Mouse (Mus musculus): ENCODE measurements around the gene Ncam1. TPM values are rescaled to one million over a fixed set of nuclear protein-coding genes. Genes with fewer than 3 reads are reported as not detected.

The Ncam1 gene
- total RNA-seq, 2 experiments from 2014 or later, result 226 to 251 TPM

DNA sequence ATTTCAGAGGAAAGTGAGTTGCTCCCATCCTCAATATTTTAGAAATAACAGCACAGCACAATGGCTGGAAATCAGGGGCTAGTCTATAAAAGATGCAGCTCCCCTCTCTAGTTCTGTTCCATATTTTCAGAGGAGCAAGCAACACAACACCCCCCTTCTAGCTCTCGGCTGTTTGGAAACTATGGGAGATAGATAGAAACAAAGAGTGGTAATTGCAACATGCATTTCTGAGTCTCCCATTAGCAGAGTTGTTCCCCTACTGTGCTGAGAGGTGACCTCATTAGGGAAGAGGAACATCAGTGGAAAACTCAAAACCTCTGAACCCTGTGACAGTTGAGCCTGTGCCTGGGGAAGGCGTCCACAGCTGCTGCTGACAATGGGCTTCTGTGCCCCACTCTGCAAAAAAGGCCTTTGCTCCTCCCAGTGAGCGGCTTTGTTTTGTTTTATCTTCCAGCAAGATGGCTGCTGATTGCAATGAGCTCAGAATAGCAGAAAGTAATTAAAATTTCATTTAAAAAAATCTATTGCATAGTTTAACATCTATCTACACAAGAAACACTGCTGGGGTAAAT lies 174.7 kb downstream of the Ncam1 start:
- DNase-seq (ENCODE audit: low spot score in 2 of 2), result no peak

GRCm38 (mm10) chr9:49622928-49623676 lies 175.6 kb downstream of the Ncam1 start:
- DNase-seq (ENCODE audit: low spot score in 2 of 2), result no peak

- no peak for DNase-seq (ENCODE audit: low spot score in 2 of 2)
These were observed 177.0 kb downstream of the Ncam1 start for GRCm38 (mm10) chr9:49621691-49622090.

- peak; percentile 36 to 57 for DNase-seq (ENCODE audit: low spot score in 2 of 2)
These were observed 179.9 kb downstream of the Ncam1 start for GRCm38 (mm10) chr9:49618699-49619392.

DNA sequence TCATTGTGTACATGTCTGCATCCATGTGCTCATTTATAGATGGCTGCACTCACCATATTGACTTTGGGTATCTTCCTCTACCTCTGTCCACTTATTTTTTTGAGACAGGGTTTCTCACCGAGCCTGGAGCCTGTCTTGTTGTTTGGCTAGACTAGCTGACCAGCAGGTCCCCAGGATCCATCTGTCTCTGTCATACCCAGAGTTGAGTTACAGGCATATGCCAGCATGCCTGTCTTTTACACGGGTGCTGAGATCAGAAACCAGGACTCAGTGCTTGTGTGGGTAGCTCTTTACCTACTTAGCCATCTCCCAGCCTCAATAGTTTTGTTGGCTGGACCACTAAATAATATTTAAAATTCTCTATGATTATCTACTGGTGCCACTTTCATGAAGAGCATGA lies 180.5 kb downstream of the Ncam1 start:
- no peak for DNase-seq (ENCODE audit: low spot score in 2 of 2)

- peak; percentile 51 to 57 for DNase-seq (ENCODE audit: low spot score in 2 of 2)
These were observed 181.5 kb downstream of the Ncam1 start for GRCm38 (mm10) chr9:49617216-49617615.

- DNase-seq (ENCODE audit: low spot score in 2 of 2), result no peak
These were observed 186.3 kb downstream of the Ncam1 start for GRCm38 (mm10) chr9:49612387-49612786.

DNA sequence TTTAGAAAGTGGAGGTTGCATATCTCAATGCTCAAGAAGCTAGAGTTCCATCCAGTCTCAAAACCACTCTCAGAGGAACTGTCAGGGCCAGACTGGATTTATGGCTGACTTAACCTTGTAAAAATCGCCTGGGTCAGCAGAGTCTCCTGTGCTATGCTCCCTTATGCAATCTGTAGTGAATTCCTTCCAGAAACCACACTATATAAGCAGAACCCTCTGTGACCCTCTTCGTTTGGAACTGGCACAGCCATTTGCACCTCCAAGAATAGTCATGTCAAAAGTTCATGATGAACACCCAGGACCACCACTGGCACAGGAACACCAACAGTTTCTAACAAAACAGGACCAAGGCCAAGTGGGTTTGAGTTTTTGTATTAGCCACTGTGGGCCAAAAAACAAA lies 190.5 kb downstream of the Ncam1 start:
- no peak for DNase-seq (ENCODE audit: low spot score in 2 of 2)

- DNase-seq (ENCODE audit: low spot score in 2 of 2), result no peak
These were observed 192.0 kb downstream of the Ncam1 start for GRCm38 (mm10) chr9:49606717-49607116.

DNA sequence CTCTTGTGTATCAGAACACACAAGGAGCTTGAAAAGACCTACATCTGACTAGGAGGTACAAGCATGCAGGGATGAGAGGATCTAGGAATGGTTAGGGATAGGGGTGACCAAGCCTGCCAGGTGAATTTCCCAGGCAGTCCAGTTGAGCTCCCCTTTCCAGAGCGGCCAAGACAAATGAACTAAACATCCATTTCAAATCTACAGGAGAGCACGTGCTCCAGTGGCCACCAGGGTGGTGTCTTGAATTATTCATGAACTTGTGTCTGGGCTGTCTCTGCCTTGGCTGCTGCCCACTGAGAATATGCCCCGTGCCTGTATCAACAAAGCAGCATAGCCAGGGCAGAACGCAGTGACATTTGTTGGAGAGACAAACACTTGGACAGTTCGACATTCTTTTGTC lies 192.4 kb downstream of the Ncam1 start:
- no peak for DNase-seq (ENCODE audit: low spot score in 2 of 2)

DNA sequence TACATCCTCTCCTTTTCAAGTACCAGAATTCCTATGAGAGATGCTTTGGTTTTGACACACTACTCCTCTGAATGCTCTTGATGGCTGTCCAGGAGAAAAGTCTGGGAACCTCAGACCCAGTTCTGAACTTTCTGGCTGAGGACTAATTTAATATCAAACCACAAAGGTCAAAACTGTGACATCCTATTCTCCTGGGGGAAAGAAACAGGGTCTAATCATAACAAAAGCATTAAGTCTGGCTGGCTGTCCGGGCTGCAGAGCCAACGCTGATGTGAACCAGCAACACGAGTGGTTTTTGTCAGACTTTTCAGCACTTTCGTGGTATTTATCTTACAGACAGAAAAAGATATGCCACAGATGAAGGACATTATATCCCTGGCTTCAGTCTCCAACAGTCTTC lies 192.9 kb downstream of the Ncam1 start:
- DNase-seq (ENCODE audit: low spot score in 2 of 2), result no peak

- no peak for DNase-seq (ENCODE audit: low spot score in 2 of 2)
These were observed 193.4 kb downstream of the Ncam1 start for GRCm38 (mm10) chr9:49605351-49605750.

DNA sequence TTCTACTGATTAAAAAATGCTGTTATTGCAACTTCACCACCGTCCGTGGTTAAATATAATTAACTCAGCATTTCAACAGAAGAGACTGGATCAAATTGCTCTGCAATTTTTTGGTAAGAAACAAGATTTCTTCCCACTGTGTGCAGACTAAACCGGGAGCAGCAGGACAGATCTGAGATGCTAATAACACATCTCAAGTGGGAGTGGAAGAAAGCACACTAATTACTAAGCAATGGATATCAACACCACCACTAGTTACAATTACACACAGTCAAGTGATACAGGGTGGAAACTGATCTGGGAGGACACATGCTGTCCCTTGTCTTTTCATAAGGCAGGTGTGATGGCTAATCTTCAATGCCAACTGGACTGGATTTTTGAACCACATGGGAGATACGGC lies 197.5 kb downstream of the Ncam1 start:
- no peak for DNase-seq (ENCODE audit: low spot score in 2 of 2)

DNA sequence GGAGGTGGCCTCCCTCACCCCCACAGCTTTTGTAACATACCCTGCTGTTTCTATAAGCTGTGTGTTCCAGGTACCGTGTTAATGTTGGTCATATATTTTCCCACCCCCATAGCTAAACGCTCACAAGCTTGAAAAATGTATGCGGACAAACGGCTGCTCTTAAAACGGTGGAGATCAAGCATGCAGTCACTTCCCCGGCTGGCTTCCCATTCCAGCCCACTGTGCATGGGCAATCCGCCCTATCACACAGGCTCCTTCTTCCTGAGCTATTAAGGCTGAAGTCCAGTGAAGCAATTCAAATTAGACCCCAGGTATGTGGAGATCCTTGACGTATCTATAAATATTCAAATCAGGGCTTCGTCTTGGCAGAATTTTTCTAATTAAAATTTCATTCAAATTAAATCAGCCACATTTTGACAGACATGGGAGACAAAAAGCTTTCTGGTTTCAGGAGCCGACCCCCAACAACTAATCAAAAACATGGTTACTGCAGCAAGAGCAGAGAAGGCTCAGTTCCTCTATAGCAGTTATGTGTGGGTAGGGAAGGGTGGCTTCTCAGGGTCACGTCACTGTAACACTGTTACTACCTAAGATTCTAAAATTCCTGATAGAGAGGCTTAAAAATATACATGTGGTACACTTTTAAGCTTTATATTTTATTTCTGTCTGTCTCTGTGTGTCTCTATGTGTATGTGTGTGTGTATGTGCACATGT lies 202.9 kb downstream of the Ncam1 start:
- no peak for DNase-seq (ENCODE audit: low spot score in 2 of 2)

DNA sequence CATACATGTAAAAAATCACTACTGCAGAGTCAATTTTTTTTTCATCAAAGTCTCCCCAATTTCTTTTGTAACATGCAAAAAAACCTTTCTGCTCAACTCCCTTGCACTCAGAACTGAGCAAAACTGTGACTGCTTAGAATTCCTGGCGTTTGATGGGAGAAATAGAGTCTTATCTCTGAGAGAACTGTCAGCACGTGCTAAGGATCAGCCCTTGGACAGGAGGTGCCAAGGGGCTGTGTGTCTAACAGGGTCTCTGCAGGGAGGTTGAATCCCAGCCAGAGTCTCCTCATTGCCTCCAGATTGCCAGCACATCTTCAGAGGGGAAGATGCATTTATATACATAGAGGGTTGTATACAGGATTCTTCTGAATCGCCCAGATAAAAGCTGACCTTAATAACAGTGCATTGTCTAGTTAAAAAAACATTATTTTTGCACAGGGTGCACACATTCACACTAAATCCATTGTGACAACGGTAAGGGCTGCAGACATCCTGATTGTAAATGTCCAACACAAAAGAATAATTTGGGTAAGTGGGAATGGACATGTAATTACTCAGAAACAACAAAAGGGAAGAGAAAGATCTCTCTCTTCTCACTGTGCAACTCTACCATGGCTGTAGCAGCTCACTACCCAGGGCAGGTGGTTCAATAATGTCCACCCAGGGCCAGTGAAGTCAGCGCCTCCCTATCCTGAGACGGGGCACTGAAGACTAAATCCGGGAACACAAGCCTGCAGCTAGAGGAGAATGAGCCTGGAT lies 203.7 kb downstream of the Ncam1 start:
- DNase-seq (ENCODE audit: low spot score in 2 of 2), result no peak

GRCm38 (mm10) chr9:49593951-49594536 lies 204.7 kb downstream of the Ncam1 start:
- DNase-seq (ENCODE audit: low spot score in 2 of 2), result no peak

DNA sequence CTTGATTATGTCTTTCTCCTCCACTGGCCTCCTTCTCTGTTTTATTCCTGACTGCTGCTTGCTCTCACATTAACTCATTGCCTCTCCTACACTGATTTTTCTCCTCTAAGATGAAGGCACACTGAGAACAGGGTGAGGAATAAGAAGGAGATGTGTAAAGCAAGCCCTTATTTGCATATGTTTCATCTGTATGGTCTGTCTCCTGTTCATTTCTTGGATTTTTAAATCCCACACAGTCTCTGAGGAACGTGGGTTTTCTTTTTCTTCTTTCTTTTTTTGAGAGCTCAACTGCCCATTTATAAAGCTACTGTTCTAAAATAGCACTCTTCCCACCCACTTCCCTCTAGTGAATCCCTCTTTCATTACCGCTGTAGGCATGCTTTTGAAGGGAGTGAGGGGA lies 206.7 kb downstream of the Ncam1 start:
- no peak for DNase-seq (ENCODE audit: low spot score in 2 of 2)

DNA sequence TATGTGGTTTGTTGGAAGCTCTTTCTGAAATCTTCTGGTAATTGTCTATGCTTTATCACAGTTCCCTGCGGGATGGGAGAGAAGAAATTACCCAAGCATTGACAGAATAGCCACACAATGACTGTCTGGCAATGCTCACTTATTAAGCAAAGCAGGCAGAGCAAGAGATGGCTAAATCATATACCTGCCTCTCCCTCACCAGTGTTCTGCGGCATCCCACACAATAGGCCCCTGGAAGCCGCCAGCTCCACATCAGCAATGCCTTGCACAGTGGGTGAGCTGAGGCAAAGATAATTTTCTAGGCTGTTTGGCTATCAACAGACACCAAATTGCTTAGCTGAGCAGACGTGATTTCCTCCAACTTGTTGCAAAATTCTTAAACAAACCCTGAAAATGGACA lies 208.5 kb downstream of the Ncam1 start:
- no peak for DNase-seq (ENCODE audit: low spot score in 2 of 2)

DNA sequence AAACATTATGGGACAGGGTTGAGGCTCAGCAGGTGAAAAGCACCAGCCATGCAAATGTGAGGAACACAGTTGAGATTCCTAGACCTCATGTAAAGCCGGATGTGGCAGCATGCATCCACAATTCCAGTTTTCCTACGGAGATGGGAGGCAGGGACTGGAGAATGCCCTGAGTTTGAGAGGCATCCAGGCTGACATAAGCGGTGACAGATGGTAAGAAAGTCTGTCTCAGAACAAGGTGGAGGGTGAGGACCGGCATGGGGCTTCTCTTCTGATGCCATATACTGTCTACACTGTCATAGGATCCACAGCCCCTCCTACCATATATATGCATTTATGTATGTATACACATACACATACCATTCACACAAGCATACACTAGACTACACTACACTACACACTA lies 221.6 kb downstream of the Ncam1 start:
- DNase-seq (ENCODE audit: low spot score in 2 of 2), result no peak

GRCm38 (mm10) chr9:49571695-49572510 lies 226.8 kb downstream of the Ncam1 start:
- peak; percentile 55 to 58 for DNase-seq (ENCODE audit: low spot score in 2 of 2)

Measured in left cerebral cortex, adult 18-20 months (tissue).